Mouse (Mus musculus): ENCODE results near the gene Kmt2a.

Gene Kmt2a

GRCm38 (mm10) chr9:44879694-44880271 is 1.3 kb downstream of the Kmt2a start:
- 3% methylated on average over 13 of the region's 13 CpGs for whole genome bisulfite sequencing

DNA sequence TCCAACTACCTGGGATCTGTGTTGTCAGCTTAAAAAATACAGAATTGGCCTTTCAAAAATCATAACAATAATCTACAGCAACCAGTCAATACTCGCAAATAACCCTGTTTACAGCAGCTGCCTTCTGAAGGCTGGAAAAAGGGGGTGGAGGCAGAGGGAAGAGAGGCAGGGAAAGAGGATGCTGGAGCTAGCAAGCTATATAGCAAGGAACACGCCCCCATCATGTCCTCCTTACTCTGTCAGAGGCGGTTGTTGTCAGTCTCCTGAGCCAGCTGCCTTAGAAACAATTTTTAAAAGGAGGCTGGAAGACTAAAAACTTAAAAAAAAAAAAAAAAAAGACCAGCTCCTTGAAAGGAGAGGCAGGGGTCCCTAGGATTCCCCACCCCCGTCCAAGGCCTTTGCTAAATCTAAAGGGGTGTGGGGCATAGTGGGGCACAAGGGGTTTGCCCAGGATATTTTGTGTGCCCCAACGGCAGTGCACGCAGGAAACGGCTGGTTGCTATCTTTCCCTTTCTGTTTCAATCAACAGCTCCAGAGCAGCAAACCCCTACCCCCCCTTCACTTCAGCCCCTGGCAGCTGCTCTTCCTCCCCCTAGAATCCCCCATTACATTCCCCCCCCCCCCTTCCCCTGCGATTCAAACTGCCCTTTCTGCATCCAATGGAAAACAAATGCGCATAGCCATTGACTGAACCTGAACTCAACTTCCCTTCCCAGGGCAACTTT is 2.2 kb downstream of the Kmt2a start:
- WGBS = 7% methylated on average over 9 of the region's 9 CpGs

DNA sequence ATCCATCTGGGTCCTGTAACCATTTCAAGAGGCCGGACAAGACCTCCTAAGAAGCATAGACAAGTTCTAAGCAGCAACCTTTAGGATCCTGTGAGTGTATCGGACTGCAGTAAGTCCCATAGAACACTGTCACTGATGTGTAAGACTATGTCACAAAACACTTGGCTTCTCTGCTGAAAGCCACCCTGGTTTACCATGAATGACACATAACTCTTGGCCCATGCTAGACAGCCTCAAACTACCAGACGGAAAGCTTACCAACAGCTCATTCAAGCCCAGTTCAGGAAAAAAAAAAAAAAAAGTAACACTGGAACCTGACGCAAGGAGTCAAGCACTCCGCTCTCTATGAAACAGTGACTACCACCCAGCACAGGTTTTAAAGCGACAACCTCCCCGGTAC is 3.4 kb downstream of the Kmt2a start:
- 58% methylated on average over 7 of the region's 7 CpGs for WGBS

DNA sequence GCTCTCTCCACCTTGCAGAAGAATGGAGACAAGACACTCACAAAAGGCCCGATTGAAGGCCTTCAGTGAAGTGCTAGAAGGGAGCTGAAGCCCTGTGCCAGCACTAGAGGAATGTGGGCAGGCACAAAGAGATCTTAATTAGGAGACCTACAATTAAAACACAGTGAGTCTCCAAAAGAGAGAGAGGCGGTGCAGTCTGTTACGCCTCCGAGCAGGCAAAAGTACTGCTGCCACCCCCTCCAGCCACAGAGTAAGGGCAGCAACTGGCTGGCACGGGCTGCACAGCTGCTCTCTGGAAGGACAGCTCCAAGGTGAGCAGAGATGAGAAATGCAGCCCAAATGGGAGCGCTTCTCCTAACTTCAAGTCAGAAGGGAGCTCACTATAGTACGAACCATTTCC is 5.6 kb downstream of the Kmt2a start:
- 18% methylated on average over 7 of the region's 7 CpGs for WGBS

GRCm38 (mm10) chr9:44873665-44874064 is 7.4 kb downstream of the Kmt2a start:
- 51% methylated on average over 5 of the region's 5 CpGs for WGBS

GRCm38 (mm10) chr9:44868336-44869094 is 12.6 kb downstream of the Kmt2a start:
- WGBS = 80% methylated on average over 13 of the region's 13 CpGs

- WGBS = 72% methylated on average over 3 of the region's 3 CpGs
Observed at GRCm38 (mm10) chr9:44867664-44868063, 13.4 kb downstream of the Kmt2a start.

DNA sequence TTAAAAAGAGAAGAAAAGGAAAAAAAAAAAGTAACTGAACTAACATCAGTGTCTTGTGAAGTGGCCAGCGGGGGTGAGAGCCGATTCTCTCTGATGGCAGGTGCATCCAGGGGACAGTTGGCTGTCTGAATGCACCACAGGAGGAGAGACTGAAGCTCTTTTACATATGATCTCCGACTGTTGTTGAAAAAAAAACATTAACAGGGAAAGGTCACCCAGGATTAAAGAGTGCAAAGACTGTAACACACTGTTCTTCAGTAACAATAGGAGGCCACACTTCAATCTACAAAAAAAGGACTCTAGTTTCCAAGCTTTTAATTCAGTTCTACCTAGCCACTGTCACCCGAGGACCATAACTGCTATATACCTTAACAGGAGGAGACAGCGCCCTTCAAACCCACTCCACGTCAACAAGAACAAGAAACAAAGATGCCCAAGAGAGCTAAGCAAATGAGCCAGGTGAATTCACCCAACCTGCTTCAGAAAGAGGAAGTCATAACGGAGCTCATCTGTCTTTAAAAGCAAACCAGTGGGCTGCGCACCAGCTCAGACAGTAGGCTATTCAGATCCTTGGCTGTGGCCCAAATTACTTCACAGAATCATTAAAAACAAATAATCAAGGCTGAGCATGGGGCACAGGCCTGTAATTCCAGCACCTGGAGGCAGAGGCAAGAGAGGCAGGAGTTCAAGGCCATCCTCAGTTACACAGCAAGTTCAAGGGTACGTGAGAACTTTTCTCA is 14.4 kb downstream of the Kmt2a start:
- WGBS = 33% methylated on average over 9 of the region's 9 CpGs

DNA sequence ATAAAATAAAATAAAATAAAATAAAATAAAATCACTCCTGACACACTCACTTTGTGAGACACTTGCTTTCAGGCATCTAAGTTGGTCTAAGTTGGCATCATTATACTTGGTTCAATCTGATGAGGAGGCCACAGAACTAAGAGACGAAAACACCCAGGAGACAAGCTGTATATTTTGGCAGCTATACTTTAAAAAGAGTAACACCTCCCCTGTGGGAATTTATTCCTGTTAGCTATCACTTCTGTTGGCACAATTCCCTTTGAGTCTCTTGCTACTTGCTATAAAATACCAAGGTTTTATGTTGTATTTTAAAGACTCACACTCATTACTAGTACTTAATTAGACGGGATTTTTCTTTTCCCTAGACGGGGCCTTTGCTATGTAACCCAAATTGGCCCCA is 22.4 kb downstream of the Kmt2a start:
- WGBS = 34% methylated on average over 3 of the region's 3 CpGs

DNA sequence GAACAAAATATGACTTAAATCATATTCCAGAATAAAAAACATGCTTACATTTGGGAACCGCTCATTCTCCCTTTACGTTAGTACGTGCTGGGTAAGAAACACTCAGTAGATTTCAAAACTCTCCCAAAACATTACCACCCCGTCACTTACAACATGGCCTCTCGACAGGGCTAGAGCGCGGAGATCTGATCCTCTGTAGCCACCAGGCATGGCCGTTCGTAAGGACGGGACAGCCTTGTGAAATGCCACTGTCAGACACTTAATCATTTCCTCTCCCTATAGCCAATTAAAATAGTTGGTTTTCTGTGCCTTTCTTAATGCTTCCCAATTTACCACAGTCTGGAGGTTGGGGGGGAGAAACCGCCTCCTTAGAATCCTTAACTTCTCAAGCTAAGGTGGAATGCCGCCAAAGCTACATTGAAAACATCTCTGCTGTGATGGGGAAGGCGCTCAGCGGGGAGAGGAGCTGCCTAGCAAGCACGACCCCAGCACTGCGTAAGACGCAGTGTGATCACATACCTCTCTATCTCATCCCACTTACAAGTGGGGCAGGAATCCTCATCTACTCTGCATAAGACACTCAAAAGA is 23.6 kb downstream of the Kmt2a start:
- 53% methylated on average over 17 of the region's 17 CpGs for WGBS

- WGBS = 40% methylated on average over 6 of the region's 6 CpGs
Observed at GRCm38 (mm10) chr9:44855153-44855552, 25.9 kb downstream of the Kmt2a start.

DNA sequence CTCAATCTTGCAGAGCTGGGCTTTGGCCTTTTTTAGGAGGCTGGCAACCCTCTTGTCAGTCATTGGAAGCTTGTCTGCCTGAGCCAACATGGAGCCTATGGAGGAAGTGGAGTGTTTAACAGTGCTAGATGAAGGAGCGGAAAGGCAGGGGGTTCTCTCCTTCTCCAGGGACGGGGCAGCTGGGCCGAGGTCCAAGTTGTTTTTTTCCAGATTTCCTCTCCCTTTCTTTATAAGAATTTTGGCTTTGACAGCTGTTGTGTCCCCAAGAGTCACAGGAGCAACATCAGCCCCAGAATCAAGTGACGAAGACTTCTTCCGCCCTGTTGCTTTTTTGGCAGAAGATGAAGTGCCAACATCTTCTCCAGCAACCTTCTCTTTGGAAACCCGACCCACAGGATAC is 33.6 kb downstream of the Kmt2a start:
- WGBS = 54% methylated on average over 6 of the region's 6 CpGs

DNA sequence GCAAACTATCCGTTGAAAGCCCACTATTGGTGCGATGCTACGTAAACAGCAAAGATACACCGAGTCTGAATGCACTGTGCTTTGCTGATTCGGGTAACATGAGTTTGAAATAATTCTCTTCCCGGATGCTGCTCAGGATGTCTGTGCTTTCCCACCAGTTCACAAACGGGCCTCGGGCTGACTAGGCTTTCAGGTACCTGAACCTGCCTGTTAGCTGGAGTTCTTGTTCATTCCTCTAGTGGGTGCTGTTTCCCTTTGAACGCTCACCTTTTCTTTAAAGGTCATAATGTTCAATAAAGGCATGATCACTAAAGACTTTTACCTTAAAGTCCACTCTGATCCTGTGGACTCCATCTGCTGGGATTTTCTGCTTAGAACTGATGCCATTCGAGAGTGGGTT is 39.9 kb downstream of the Kmt2a start:
- 76% methylated on average over 10 of the region's 10 CpGs for WGBS

DNA sequence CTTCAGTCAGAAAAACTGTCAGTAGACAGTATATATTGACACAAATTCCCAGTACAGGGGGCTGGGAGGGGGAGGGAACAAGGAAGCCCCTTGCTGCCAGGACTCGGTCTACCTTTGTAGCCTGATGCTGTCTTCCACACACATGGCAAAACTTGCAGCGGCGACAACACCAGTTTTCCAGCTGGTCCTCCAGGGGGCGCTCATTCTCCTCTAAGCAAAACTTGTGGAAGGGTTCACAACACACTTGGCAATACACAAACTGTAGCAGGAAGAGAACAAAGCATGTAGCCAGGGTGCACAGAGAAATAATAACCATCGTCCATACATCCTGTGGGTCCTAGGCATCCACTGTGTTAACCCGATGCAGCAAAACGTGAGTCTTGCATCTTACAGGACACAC is 44.7 kb downstream of the Kmt2a start:
- WGBS = 21% methylated on average over 7 of the region's 7 CpGs

GRCm38 (mm10) chr9:44832356-44832755 is 48.7 kb downstream of the Kmt2a start:
- 55% methylated on average over 4 of the region's 4 CpGs for WGBS

GRCm38 (mm10) chr9:44830506-44830905 is 50.6 kb downstream of the Kmt2a start:
- WGBS = 47% methylated on average over 2 of the region's 2 CpGs

DNA sequence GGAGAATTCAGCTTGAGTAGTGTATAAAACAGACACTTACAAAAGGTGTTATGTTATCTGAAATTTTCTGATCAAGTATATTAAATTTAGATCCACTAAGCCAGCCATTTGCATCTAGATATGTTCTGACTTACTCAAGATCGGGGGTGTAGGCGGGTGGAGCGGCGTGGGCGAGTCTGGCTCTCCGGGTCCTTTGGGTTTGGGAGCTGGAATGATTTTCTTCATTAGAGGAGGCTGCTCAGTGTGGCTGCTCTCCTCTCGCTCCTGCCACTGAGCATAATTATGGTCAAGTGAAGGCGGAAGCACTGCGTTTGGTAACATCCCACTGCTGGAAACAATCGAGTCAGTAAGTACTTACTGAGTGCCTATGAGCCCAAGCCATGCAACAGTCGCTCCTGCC is 52.2 kb downstream of the Kmt2a start:
- WGBS = 62% methylated on average over 11 of the region's 11 CpGs

DNA sequence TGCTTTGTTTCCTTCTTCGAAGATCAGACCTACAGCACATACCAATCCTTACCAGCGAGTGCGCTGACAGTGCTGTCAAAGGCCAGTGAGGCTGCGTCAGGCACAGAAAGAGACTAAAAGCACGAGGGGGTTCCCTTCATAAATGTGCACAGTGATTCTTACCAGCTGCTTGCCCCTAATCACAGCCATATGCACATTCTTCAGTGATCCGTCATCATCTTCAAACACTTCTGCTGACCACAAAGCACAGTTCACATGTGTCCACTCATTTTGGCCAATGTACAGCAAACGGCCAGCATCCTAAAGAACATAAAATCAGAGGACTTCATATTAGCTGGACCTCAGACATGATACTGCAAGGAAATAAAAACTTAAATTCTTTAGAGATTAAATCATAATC is 54.4 kb downstream of the Kmt2a start:
- WGBS = 89% methylated on average over 7 of the region's 7 CpGs

DNA sequence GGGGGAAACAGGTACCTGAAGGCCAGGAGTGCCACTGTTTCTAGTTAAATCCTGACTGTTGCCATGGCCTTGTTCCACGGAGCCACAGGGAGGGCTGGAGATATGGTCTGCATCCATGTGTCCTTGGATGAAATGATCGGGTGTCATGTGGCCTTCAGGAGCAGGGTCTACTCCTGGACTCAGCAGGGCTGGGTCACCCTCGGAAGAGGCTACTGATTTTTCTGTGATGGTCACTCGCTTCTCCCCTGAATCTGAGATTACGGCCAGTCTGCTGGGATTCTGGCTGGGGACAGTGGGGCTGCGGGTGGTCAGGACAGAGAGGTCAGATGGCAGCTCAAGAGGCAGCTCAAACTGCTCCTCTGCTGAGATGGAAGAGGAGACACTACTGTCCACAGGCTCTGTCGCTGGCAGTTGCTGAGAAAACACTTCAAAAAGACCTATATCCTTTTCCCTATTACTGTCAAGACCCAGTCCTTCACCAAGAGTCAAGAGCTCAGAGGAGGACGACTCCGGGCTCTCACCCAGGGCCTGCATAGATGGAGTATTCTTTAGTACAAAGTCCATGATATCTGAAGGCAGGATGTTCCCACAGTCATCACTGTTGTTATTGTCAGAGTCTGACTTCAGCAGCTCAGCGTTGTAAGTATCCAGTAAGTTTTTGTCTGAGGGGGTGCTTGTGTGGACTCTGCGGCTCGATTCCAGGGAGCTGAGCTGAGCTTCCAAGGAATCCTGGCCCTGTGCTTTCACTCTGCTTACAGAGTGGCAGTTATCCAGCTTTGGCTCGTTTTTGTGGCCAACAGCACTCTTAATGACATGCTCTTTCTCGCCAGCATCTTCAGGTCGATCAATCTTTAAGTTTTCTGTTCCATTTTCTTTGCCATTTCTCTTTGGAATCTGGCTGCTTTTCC is 60.9 kb downstream of the Kmt2a start:
- WGBS = 66% methylated on average over 15 of the region's 15 CpGs

GRCm38 (mm10) chr9:44817522-44817921 is 63.6 kb downstream of the Kmt2a start:
- 52% methylated on average over 5 of the region's 5 CpGs for WGBS

GRCm38 (mm10) chr9:44814179-44814578 is 66.9 kb downstream of the Kmt2a start:
- WGBS = 68% methylated on average over 8 of the region's 8 CpGs

Measured in cerebral cortex, adult 2 months (tissue).